In genomic region chr5:125252664-125253063, GRCm38 (mm10) we compare ENCODE assay signal across 7 mouse cellular contexts.
DNase-seq lines count a peak whose midpoint lies in the region.

No protein-coding gene starts in this region.

- DNase-seq in urinary bladder, postnatal 14 days (ENCODE audit: low spot score): peak; percentile 78
- no peak for DNase-seq in urinary bladder, postnatal 10 days (ENCODE audit: low spot score)
- peak; percentile 63 to 78 for DNase-seq in gastrocnemius, postnatal 36 days
- peak; percentile 57 to 72 for DNase-seq in kidney, postnatal 4 days
- no peak for DNase-seq in natural killer cell, adult 2 months (ENCODE audit: low spot score in 2 of 2)
- DNase-seq in layer of hippocampus, adult 8-10 months (ENCODE audit: low spot score in 2 of 2): no peak
- DNase-seq in spleen, postnatal 14 days (ENCODE audit: low spot score in 2 of 2): no peak

- intact Hi-C loops in gastrocnemius, postnatal 36 days (cut with DNase I): no loop called here

Comparison
In these comparisons a context has a peak if more than half of its experiments do, and no peak if none do; other contexts are left out.
1. DNase-seq: peak in urinary bladder, postnatal 14 days (single experiment), gastrocnemius, postnatal 36 days (2 of 2) and kidney, postnatal 4 days (2 of 2); none in urinary bladder, postnatal 10 days (single experiment), natural killer cell, adult 2 months (0 of 2), layer of hippocampus, adult 8-10 months (0 of 2) and spleen, postnatal 14 days (0 of 2).